Mouse (Mus musculus) gastrocnemius, postnatal 10 days (tissue): ENCODE data around the gene Specc1. TPM values are rescaled to one million over a fixed set of nuclear protein-coding genes. Genes with fewer than 3 reads are reported as not detected.

Experiments used
- DNase-seq: peaks from one replicate; pipeline ENCODE4 v3.0.0; 2021; ENCODE audit warnings: mixed read lengths
- total RNA-seq, 2 experiments: library from RNA; stranded (reverse); gene quantifications; 2 replicates each; pipeline ENCODE4 v1.2.3; 2021

The Specc1 gene
- total RNA-seq, 2 experiments from 2014 or later: 6.3 to 9.8 TPM

DNA sequence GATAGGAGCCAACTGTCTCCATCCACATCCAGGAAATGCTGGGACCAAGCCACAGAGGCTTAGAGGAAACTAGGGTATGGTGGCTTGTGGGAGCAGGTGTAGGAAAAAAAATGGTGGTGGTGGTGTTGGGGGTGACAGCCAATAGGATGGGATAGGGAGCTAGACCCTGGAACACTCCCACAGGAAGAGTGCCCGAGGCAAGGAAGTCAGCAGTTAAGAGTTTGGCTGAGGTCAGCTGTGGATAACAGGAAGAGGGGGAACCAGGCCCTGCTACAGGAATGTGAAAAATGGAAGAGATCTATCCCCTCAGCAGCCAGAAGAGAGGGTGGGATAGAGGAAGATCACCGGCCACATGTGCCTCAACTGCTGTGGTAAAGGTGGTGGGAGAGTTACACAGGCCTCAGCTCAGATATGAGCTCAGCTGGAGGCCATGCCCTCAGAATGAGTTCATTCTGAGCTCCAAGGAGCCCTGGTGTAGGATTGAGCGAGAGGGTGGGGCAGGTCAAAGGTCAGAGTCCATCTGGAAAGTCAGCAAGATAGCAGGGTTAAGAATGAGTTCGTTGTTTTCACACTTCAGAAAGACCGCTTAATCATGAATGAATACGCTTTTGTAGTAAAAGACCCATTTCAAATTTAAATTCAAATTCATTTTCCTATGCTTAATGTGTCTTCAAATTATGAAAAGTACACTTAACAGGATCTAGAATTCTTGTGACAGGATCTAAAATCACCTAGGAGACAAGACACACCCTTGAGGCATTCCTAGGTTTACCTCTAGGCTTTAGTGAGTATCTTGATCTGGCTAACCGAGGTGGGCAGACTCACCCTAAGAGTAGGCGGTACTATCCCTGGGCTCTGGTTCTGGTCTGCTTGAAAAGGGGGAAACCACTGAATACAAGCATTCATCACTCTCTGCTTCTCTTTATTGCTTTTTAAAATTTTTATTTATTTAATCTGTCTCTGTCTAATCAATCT, 94.1 kb downstream of the Specc1 start:
- DNase-seq: no peak

DNA sequence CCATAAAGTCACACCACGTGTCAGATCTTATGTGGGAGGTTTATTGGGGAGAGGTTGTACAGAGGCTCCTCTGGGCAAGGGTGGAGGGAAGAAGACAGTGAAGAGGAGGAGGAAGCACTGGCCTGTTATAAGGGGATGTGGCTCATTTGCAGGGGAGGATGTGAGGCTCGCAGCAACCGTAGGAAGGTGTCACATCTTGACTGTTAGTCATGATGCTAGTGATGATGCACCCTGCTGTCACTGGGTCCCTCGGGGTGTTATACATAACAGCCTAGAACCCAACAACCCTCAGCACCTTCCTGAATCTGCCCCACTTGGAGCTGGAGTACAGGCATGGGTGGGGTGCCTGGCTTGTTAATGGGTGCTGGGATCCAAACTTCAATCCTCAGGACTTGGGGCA, 94.9 kb downstream of the Specc1 start:
- DNase-seq: no peak

DNA sequence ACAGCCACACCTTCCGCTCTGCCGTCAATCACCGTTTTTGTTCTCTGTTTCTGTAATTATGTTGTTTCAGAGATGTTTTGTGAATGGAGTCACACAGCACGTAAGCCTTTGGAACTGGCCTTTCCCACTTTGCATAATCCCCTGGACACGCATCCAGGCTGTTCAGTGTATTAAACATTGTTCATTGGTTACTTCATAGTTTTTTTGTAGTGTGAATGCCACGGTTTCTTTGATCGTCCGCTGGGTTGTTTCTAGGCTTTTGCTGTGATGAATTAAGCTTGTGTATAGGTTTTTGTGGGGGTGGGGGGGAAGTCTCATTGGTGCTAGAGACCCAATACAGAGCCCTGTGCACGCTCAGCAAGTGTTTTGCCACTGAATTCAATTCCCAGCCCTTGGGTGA, 97.4 kb downstream of the Specc1 start:
- DNase-seq: no peak

DNA sequence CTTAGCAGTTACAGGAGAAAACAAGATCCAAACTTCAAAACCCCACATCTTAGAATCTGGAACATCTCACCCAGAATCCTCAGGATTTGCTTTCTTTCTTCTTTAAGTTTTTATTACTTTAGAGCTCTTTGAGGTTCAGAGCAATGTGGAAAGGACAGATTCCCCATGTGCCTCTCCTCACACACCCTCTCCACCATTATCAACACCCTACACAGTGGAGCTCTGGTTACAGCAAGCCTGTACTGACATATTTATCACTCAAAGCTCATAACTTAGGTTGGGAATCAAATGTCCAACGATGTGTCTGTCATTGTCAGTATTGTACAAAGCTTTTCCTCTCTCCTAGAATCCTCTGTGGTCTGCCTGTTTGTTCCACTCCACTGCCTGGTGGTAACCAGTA, 108.0 kb downstream of the Specc1 start:
- DNase-seq: no peak

DNA sequence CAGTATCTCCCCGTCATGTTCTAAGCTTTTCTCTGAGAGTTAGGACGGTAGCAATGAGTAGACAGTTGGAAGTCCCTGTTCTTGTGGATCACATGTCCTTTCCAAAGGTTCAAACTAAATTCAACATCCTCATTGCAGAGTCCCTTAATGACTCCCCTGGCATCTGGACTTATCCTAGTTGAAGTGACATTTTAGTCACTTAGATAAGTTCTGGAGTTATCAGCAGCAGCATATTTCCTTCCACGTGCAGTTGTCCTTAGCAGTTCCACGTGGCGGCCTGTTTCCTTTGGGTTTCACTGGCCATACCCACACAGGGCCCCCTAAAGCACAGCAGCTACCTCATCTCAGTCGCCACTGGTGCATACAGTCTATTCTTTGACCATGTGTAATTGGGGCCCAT, 109.1 kb downstream of the Specc1 start:
- DNase-seq: no peak

DNA sequence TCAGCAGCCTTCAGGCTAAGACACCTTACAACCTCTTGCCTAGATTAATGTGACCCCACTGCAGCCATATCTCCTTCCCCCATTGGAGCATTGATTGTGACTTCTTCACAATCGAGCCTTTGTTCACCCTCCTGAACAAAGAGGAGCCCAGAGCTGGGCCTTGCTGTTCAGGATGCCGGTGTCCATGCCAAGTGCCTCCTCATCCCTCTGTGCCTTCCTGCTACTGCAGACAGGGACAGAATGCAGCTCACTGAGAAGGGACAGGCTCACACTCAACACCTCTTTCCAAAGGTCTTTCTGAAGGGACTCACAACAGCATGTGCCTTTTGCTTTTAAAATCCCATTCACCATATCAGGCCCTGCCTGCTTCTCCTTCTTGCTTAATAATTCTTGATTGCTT, 113.0 kb downstream of the Specc1 start:
- no peak for DNase-seq

DNA sequence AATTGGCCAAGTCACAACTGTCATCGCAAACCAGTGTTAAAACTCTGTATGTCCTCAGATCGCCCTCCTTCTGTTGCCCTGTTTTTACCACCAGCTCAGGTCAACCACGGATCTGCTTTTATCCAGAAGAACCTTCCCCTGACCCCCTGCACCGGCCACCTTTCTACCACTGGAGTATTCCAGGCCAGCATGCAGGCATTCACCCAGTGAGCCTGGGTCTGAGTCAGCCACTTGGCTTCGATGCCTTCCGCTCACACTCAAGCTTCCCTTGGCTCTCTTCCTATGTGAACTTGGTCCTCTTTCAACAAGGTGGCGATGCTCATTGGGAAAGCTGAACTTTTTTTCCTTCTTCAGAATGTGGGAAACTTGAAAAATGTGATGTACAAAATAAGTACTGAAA, 113.6 kb downstream of the Specc1 start:
- DNase-seq: no peak

DNA sequence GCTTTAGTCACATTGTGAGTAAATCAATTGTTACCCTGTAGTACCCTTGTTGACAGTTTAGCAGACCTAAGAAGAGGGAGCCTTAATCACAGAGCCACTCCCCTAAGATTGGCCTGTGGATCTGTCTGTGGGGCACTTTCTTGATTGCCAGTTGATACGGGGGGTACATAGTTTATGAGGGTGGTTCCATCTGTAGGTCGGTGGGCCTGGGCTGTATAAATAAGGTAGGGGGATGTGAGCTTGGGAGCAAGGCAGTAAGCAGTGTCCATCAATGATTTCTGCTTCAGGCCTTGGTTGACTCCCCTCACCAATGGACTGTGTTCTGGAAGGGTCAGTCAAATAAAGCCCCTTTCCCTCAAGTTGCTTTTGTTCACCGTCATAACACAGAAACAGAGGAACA, 115.8 kb downstream of the Specc1 start:
- DNase-seq: no peak

DNA sequence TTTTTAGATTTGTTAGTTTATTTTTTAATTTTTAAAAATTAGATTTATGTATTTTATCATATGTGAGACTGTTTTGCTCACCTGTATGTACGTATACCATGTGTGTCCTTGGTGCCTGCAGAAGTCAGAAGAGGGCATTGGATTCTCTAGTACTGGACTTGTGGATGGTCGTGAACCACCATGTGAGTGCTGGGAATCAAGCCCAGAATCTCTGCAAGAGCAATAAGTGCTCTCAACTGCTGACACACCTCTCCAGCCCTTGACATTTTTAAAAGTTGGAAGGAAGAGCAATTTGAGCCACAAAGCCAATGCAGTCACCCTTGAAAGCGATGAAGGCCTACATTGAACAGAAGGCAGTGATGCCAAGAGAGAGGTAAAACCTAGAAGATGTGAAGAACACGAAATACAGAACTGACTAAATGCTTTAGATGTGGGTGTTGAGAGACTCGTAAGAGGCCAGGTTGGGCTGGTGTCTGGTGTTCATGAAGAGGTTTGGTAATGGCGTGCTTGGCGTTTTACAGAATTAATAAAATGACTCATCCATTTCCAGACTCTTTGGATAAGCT, 117.1 kb downstream of the Specc1 start:
- DNase-seq: no peak

DNA sequence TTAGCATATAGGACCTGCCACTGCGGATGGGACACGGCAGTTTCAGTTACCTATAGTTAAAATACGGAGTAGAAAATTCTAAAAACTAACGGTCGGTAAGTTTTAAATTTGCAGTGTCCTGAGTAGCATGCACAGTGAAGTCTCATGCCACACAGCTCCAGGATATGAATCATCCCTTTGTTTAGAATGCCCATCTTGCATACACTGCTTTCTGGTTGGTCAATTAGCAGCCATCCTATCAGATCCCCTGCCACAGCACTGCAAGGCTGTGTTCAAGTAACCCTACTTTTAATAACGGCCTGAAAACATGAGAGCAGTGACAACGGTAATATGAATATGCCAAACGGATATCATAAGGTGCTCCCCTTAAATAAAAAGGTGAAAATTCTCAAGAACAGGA, 118.0 kb downstream of the Specc1 start:
- no peak for DNase-seq

DNA sequence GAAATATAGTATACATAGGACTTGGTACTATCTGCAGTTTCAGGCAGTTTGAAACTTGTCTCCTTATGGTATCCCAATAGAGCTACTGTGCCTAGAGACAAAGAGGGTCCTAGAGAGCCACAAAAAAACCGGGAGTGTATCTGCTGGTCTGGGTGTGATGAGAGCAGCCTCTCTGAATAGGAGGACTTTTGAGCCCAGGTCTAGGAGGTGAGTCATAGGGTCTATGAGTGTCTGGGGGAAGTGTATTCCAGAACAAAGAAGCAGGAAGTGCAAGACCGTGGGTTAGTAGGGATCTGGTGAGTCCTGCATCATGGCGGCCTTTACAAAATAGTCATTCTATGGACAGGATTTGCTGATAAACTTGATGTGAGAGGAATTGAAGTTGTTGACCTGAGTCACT, 118.5 kb downstream of the Specc1 start:
- DNase-seq: no peak

DNA sequence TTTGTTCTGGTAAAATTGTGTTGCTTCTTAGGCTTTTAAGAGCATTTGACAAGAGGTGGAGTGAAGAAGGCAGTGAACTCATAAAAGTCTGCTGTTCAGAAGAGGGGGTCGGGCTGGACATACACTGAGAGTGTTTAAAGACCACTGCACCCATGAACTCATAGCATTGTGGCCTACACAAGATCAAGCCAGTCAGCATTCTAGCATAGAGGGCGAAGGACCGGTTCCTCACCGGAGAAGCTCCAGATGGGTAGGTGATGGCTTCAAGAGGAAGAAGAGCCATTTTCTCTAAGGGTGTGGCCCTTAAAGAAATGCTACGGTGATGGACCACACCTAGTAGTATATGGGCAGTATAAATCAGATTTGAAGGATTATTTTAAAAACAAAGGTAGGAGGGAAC, 119.0 kb downstream of the Specc1 start:
- no peak for DNase-seq

DNA sequence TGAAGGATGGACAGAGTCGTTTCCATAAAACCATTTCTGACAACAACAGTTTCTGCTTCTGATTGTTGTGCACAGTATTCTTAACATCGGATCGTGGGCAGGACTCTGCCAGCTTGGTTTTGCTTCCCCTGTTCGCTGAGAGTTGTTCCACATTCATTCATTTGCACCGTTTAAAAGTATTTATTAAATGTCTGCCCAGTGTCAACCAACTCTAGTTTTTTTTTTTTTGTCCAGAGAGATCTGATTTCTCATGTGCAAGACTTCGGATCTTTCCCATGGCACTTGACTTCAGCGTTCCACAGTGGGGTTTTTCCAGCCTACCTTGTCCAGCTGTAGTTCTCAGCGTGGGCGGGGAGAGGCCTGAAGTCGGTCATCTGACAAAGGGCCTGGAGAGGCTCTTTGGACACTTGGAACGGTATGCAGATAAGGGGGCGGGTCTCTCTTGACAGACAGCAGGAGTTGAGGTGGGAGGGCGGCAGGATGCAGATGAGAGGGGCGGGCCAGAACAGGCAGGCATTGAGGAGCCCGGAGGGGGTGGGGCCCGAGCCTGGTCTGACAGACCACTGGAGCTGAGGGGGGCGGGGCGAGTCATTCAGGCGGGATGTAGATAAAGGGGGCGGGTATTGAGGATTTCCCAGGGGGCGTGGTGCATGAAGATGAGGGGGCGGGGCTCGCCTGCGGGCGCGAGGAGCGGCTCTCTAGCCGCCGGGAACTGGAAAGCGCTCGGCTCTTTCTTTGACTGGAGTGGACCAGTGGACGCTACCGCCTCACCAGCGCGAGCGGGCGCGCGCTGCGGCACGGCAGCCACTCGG, 120.0 kb downstream of the Specc1 start:
- DNase-seq: peak; percentile 95

DNA sequence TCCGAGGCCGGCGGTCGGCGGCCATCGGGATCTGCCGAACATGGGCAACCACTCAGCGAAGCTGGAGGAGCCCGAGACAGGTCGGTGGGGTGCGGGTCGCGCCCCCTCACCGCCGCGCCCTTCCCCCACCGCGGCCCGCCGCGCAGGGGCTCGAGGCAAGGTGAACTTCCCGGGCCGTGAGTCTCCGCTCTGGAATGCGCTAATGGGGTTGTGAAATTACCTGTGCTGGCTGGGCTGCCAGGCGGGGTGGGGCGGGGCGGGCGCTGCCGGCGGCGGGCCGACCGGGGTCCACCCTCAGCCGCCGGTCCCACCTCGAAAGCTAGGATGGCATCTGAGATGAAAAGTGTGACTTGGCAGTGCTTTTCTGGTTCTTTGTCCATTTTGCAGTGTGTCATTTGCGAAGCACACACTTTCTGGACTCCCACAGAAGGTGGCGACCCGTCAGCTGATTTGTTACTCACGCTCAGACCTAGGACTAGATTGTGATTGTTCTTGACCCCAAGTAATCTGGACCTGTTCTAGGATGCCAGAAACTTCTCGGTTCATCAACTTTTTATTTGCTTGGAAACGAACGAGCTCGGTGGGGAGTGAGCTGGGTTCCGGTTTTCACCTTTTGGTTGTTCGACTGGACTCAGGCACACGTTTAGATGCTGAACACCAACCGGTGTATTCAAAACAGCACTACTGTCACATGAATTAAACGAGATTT, 120.7 kb downstream of the Specc1 start:
- DNase-seq: no peak

DNA sequence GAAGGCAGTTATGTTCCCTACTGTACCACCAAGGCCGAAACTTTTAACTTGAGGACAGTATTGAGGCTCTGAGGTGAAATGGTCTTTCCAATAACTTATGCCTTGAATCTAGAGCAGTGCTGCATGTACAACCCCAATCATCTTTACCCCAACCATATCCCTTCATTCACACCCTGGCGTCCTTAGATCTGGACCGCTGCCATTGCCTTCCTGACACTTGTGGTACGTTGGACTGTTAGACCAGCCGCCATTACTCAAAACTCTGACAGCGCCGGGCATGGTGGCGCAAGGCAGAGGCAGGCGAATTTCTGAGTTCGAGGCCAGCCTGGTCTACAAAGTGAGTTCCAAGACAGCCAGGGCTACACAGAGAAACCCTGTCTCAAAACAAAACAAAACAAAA, 121.8 kb downstream of the Specc1 start:
- no peak for DNase-seq

DNA sequence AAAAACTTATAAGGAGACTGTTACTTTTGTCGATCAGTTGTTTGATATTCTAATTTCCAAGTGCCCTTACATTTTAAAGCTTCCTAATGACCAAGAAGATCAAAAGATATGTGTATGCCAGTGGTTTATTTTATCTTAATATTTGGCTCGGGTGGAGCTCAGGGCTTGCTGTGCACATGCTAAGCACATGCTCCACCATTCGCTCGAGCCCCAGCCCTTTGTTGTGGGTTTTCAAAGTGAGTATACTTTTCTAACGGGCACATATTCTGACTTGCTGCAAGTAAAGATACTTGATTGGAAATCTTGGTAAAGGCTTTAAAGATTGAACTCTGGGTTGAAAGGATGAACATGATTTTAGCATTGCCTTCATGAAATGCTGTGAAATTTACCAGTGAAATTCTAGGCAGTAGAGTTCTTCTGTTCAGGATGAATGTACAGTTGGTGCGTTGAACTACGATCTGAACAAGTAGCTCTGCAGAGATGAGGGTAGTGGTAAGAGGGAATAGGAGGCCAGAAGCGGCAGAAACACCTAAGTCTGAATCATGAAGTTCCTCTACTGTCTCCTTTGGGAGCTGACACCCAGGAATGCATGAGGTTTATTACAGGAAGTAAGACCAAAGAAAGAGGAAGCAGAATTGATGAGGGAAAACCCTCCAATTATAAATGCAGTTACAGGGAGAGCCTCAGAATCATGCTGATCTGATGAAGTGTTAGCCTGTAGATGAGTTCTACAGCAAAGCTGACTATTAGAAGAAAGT, 122.7 kb downstream of the Specc1 start:
- DNase-seq: no peak

DNA sequence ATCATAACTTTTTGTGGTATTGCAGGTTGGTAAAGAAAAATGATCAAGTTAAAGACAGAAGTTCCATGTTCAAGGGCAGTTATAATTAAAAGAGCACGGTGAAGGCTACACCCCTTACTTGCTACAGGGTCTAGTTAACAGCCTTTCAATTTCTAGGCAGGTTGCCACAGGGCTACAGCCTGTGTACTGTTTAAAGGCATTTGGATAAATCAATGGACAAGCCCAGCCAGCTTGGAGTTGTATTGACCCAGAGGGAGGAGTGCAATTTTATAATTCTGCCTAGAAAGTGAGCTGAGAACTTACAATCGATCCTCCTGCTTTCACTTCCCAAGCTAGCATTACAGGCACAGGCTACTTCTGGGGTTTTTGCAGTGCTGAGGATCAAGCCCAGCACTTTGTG, 123.9 kb downstream of the Specc1 start:
- no peak for DNase-seq

DNA sequence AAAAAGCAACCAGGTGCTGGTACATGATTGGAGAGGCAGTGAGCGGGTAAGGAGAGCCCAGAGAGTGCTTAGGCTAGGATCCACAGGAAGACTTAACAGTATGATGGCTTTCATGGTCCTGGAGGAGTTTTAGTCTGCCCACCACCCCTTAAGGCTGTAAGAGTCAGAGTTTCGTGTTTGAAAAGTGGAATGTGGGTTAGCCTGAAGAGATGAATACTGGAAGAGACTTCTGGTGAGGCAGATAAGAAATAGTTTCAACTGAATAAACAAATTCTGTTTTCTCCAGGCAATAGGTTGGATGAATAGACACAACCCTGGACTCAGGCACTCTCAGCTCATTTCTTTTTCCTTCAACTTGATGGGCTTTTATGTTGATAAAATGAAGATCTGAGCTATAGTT, 130.1 kb downstream of the Specc1 start:
- no peak for DNase-seq

DNA sequence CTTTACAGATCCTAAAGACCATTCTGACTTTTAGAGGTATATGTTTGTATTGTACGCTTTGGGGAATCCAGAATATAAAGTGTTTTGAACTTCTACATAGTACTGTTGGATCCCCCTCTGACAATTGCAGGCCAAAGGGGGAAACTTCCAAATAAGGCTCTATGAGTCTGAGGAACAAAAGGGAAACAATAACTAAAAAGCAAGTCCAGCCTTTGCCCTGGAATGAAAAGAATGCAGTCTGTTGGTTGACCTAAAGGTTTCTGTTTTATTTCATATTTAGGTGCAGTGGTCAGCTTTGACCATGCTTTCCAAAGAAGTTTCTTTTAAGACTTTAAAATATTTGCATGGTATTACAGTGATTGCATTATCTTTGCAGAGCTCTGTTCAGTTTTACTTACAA, 130.5 kb downstream of the Specc1 start:
- no peak for DNase-seq

DNA sequence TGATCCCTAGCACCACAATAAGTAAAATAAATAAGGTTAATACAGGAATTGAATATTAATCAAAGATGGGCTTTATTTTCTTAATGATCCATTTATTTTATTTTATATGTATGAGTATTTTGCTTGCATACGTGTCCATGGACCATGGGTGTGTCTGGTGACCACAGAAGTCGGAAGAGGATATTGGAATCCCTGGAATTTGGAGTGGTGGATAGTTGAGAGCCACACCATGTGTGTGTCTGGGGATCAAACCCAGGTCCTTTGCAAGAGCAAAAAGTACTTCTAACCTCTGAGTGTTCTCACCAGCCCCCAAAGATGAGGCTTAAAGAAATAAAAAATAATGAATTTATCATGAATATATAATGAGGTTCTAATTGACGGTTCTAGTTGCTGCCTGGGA, 132.1 kb downstream of the Specc1 start:
- DNase-seq: no peak

DNA sequence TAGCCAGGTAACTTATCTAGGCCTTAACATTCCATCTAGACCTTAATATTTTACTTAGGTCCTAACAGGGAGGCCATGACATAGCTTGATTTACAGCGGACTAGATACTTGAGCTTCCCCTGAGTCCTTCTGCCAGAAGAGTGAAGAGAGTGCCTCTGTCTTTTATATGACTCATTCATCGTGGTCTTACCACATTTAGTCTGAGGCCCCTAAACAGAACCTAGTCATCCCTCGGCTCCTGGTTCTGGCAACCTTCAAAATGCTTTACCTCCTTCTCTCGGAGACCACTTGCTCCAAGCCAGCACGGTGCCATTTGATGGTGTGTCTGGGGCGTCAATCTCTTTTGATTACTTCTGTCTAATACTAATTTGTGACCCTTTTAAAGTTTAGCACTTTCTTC, 133.8 kb downstream of the Specc1 start:
- no peak for DNase-seq
